Mouse (Mus musculus): Measurements from ENCODE around the gene Ssh1. TPM values are rescaled to one million over a fixed set of nuclear protein-coding genes. Genes with fewer than 3 reads are reported as not detected.
A peak's percentile ranks its signal among the peaks of the same experiment; 100 is the strongest.

The Ssh1 gene
- polyA plus RNA-seq, 1 experiment, result 16.4 TPM

GRCm38 (mm10) chr5:113986182-113986961 is 7.3 kb downstream of the Ssh1 start:
- TF ChIP-seq POLR2A (IDR thresholded peaks at IDR 0.05; ENCODE audit: low read depth, low read length), result no peak
- no peak for TF ChIP-seq CTCF (IDR thresholded peaks at IDR 0.05; ENCODE audit: extremely low read depth, insufficient read depth, insufficient read length, insufficient replicate concordance)
- peaks cover 19% of the 10 kb centered on the region; the same call in 1 of the 2 replicates for H3K4me1 ChIP-seq (ENCODE audit: control insufficient read depth, insufficient read depth, insufficient read length)

GRCm38 (mm10) chr5:113985737-113986136 is 8.0 kb downstream of the Ssh1 start:
- DNase-seq (ENCODE audit: low read depth in 1 of 2, low spot score in 2 of 2), result no peak
- 50% methylated on average over 2 of the region's 2 CpGs for WGBS
- peak overlapping the region; percentile 17; the same call in 1 of the 2 replicates for H3K27ac ChIP-seq (ENCODE audit: insufficient read depth, low read length)

More at GRCm38 (mm10) chr5:113986182-113986961, 7.3 kb downstream of the Ssh1 start:
- Histone ChIP-seq H3K27me3 (ENCODE audit: control insufficient read depth, insufficient read depth, low read length) (no peaks in the 10 kb centered on the region), H3K4me3 (ENCODE audit: extremely low read depth, insufficient read depth, insufficient read length) (no peak overlapping the region), H3K36me3 (ENCODE audit: control insufficient read depth, insufficient read depth, low read length) (peaks cover 6% of the 10 kb centered on the region), H3K27ac (ENCODE audit: insufficient read depth, low read length) (peak overlapping the region; percentile 17)
- 61% methylated on average over 9 of the region's 9 CpGs for WGBS
- DNase-seq (ENCODE audit: low read depth in 1 of 2, low spot score in 2 of 2), result no peak

DNA sequence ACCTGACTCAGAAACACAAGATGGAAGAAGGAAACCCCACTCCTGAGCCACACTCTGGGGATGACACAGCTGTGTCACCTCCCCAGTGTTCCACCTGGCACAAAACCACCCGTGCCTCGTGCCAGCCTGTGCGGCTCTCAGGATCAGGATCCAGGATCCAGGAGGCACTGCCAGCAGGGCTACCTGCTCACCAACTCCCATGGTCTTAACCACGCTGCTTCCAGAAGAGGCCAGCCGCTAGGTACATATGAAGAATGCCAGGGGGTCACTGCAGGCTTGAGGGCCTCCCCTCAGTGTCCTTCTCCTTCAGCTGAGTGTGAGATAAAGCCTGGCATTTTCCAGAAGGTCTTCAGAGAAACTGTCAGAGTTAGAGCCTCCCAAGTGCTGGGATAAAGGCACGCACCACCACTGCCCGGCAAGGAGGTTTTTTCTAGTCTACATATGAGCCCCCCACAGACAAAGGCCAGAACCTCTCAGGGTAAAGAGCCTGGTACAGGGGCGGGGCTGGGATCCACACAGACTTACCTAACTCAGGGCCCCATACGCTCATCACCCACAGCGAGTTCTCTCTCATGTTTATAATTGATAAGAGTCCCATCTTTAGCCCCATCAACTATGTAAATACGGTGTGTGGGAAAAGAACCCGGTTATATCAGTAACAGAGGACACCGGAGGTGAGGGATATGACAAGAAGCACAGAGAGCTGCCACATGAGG is 9.5 kb downstream of the Ssh1 start:
- DNase-seq (ENCODE audit: low read depth in 1 of 2, low spot score in 2 of 2), result no peak
- Histone ChIP-seq H3K4me3 (ENCODE audit: extremely low read depth, insufficient read depth, insufficient read length) (no peak overlapping the region), H3K27ac (ENCODE audit: insufficient read depth, low read length) (peak overlapping the region; percentile 36; the same call in 1 of the 2 replicates), H3K4me1 (ENCODE audit: control insufficient read depth, insufficient read depth, insufficient read length) (peaks cover 13% of the 10 kb centered on the region; the same call in 1 of the 2 replicates), H3K27me3 (ENCODE audit: control insufficient read depth, insufficient read depth, low read length) (no peaks in the 10 kb centered on the region), H3K36me3 (ENCODE audit: control insufficient read depth, insufficient read depth, low read length) (peaks cover 6% of the 10 kb centered on the region)
- WGBS, result 88% methylated on average over 13 of the region's 13 CpGs
- TF ChIP-seq CTCF (IDR thresholded peaks at IDR 0.05; ENCODE audit: extremely low read depth, insufficient read depth, insufficient read length, insufficient replicate concordance) (no peak), POLR2A (IDR thresholded peaks at IDR 0.05; ENCODE audit: low read depth, low read length) (no peak)

More at GRCm38 (mm10) chr5:113985737-113986136, 8.0 kb downstream of the Ssh1 start:
- Histone ChIP-seq H3K4me1 (ENCODE audit: control insufficient read depth, insufficient read depth, insufficient read length) (peaks cover 14% of the 10 kb centered on the region; the same call in 1 of the 2 replicates), H3K27me3 (ENCODE audit: control insufficient read depth, insufficient read depth, low read length) (no peaks in the 10 kb centered on the region), H3K4me3 (ENCODE audit: extremely low read depth, insufficient read depth, insufficient read length) (no peak overlapping the region), H3K36me3 (ENCODE audit: control insufficient read depth, insufficient read depth, low read length) (peaks cover 6% of the 10 kb centered on the region)
- TF ChIP-seq CTCF (IDR thresholded peaks at IDR 0.05; ENCODE audit: extremely low read depth, insufficient read depth, insufficient read length, insufficient replicate concordance) (no peak), POLR2A (IDR thresholded peaks at IDR 0.05; ENCODE audit: low read depth, low read length) (no peak)

DNA sequence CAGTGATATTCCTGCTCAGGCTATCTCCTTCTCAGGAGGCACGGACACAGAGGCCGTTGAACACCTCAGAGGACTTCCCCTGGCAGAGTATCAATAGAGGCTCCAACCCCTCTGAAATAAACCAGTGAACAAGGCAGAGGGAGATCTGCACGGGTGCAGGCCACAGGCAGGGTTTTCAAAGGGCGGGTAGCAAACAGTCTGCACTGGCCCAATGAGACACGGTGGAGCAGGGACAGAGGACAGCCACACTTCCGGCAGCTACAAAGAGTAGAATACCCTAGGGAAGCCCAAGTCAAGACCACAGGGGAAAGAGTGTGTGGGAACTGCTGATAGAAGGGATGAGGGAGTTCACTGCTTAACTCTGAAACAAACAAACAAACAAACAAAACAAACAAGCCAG is 10.2 kb downstream of the Ssh1 start:
- no peaks in the 10 kb centered on the region for H3K27me3 ChIP-seq (ENCODE audit: control insufficient read depth, insufficient read depth, low read length)
- H3K4me1 ChIP-seq (ENCODE audit: control insufficient read depth, insufficient read depth, insufficient read length), result peaks cover 13% of the 10 kb centered on the region; the same call in 1 of the 2 replicates
- peaks cover 4% of the 10 kb centered on the region for H3K36me3 ChIP-seq (ENCODE audit: control insufficient read depth, insufficient read depth, low read length)
- peak overlapping the region; percentile 25; the same call in 1 of the 2 replicates for H3K27ac ChIP-seq (ENCODE audit: insufficient read depth, low read length)
- TF ChIP-seq POLR2A (IDR thresholded peaks at IDR 0.05; ENCODE audit: low read depth, low read length) (no peak), CTCF (IDR thresholded peaks at IDR 0.05; ENCODE audit: extremely low read depth, insufficient read depth, insufficient read length, insufficient replicate concordance) (no peak)
- 58% methylated on average over 6 of the region's 6 CpGs for WGBS
- no peak overlapping the region for H3K4me3 ChIP-seq (ENCODE audit: extremely low read depth, insufficient read depth, insufficient read length)
- no peak for DNase-seq (ENCODE audit: low read depth in 1 of 2, low spot score in 2 of 2)

GRCm38 (mm10) chr5:113981843-113982242 is 11.9 kb downstream of the Ssh1 start:
- Histone ChIP-seq H3K4me1 (ENCODE audit: control insufficient read depth, insufficient read depth, insufficient read length) (peaks cover 12% of the 10 kb centered on the region; the same call in 1 of the 2 replicates), H3K4me3 (ENCODE audit: extremely low read depth, insufficient read depth, insufficient read length) (no peak overlapping the region), H3K27me3 (ENCODE audit: control insufficient read depth, insufficient read depth, low read length) (no peaks in the 10 kb centered on the region), H3K36me3 (ENCODE audit: control insufficient read depth, insufficient read depth, low read length) (peaks cover 13% of the 10 kb centered on the region), H3K27ac (ENCODE audit: insufficient read depth, low read length) (no peak overlapping the region)
- DNase-seq (ENCODE audit: low read depth in 1 of 2, low spot score in 2 of 2), result no peak
- WGBS, result 92% methylated on average over 8 of the region's 8 CpGs
- no peak for TF ChIP-seq CTCF (IDR thresholded peaks at IDR 0.05; ENCODE audit: extremely low read depth, insufficient read depth, insufficient read length, insufficient replicate concordance)
- no peak for TF ChIP-seq POLR2A (IDR thresholded peaks at IDR 0.05; ENCODE audit: low read depth, low read length)

DNA sequence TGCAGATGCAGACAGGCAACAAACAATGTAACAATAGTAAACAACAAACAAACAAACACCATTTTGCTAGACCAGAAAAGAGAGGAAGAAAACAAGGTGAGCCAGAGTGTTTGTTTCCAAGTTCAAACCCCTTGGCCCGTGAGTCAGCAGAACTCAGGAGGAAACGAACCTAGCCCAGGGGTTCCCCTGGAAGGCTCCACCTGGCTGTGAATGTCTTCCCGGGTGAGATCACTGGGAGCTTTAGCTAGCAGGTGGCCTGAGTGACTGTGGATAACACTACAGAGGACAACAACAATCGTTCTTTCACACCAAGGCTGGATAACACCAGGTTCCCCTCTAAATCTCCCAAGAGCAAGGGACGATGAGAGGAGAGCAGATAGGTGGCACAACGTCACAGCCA is 12.5 kb downstream of the Ssh1 start:
- no peak overlapping the region for H3K4me3 ChIP-seq (ENCODE audit: extremely low read depth, insufficient read depth, insufficient read length)
- TF ChIP-seq POLR2A (IDR thresholded peaks at IDR 0.05; ENCODE audit: low read depth, low read length) (no peak), CTCF (IDR thresholded peaks at IDR 0.05; ENCODE audit: extremely low read depth, insufficient read depth, insufficient read length, insufficient replicate concordance) (no peak)
- no peaks in the 10 kb centered on the region for H3K27me3 ChIP-seq (ENCODE audit: control insufficient read depth, insufficient read depth, low read length)
- H3K36me3 ChIP-seq (ENCODE audit: control insufficient read depth, insufficient read depth, low read length), result peaks cover 10% of the 10 kb centered on the region
- H3K4me1 ChIP-seq (ENCODE audit: control insufficient read depth, insufficient read depth, insufficient read length), result peaks cover 6% of the 10 kb centered on the region; the same call in 1 of the 2 replicates
- no peak for DNase-seq (ENCODE audit: low read depth in 1 of 2, low spot score in 2 of 2)
- H3K27ac ChIP-seq (ENCODE audit: insufficient read depth, low read length), result no peak overlapping the region
- WGBS, result 69% methylated on average over 6 of the region's 6 CpGs

Data from spleen, adult 2 months (tissue).